Mouse (Mus musculus): ENCODE results near the gene Spata1. TPM values are rescaled to one million over a fixed set of nuclear protein-coding genes. Genes with fewer than 3 reads are reported as not detected.
"Not testable (repeated sequence)": the region's sequence is repeated elsewhere in the genome, so short reads cannot be mapped to it uniquely, and the experiment has no call there.

Gene Spata1
- polyA plus RNA-seq, 1 experiment from 2014 or later: 6.8 TPM

- ATAC-seq (ENCODE audit: low FRiP score, low TSS enrichment): no peak
- H3K4me3 ChIP-seq (ENCODE audit: low read length): no peak overlapping the region
- no peaks in the 10 kb centered on the region for H3K27me3 ChIP-seq (ENCODE audit: control insufficient read depth, insufficient read depth, low read length)
- H3K9me3 ChIP-seq (ENCODE audit: control insufficient read depth, low read length): no peaks in the 10 kb centered on the region
- peaks cover 51% of the 10 kb centered on the region for H3K36me3 ChIP-seq (ENCODE audit: control insufficient read depth, insufficient read depth, low read length)
- no peak overlapping the region for H3K27ac ChIP-seq (ENCODE audit: low read depth, low read length)
- no peaks in the 10 kb centered on the region for H3K4me1 ChIP-seq (ENCODE audit: control insufficient read depth, insufficient read depth, low read length)
- H3K9ac ChIP-seq (ENCODE audit: low read depth, low read length): no peak overlapping the region
- 93% methylated on average over 8 of the region's 8 CpGs for WGBS
- H3K4me2 ChIP-seq (replicated peaks; ENCODE audit: low read depth, low read length): no peak overlapping the region
Measured at GRCm38 (mm10) chr3:146434686-146435085, 64.9 kb downstream of the Spata1 start.

DNA sequence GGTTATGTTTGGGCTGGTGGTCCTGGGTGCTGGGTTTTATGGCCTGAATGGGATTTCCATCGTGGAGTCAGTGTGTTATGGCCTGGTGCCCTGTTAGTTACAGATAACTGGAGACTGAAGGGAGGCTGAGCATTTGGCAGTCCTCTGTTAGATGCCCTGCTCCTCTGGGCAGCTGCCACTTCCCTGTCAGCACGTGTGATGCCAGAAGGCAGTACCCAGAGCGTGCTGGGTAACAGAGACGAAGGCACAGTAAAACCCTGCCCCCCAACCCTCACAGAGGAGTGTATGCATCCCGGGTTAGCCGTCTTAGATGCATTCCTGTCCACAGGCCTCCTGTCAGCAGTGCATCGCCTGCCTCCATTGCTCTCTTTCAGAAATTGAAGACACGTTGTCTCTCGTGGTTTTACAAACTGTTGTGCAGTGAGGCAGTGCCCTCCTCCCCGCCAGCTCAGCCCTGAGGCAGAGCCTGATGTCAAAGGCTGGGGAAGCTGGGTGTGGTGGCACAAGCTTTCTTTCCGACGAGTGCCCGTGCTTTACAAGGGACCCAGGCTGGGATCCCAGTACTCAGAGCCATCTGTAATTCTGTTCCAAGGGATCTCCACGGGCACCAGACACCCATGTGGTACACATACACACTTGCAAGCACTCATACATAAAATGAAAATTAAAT lies 65.7 kb downstream of the Spata1 start:
- Histone ChIP-seq H3K9ac (ENCODE audit: low read depth, low read length) (no peak overlapping the region), H3K4me1 (ENCODE audit: control insufficient read depth, insufficient read depth, low read length) (no peaks in the 10 kb centered on the region), H3K27me3 (ENCODE audit: control insufficient read depth, insufficient read depth, low read length) (no peaks in the 10 kb centered on the region), H3K4me3 (ENCODE audit: low read length) (no peak overlapping the region), H3K27ac (ENCODE audit: low read depth, low read length) (no peak overlapping the region), H3K9me3 (ENCODE audit: control insufficient read depth, low read length) (no peaks in the 10 kb centered on the region), H3K4me2 (replicated peaks; ENCODE audit: low read depth, low read length) (no peak overlapping the region), H3K36me3 (ENCODE audit: control insufficient read depth, insufficient read depth, low read length) (peaks cover 52% of the 10 kb centered on the region)
- ATAC-seq (ENCODE audit: low FRiP score, low TSS enrichment): no peak
- 87% methylated on average over 14 of the region's 14 CpGs for WGBS

DNA sequence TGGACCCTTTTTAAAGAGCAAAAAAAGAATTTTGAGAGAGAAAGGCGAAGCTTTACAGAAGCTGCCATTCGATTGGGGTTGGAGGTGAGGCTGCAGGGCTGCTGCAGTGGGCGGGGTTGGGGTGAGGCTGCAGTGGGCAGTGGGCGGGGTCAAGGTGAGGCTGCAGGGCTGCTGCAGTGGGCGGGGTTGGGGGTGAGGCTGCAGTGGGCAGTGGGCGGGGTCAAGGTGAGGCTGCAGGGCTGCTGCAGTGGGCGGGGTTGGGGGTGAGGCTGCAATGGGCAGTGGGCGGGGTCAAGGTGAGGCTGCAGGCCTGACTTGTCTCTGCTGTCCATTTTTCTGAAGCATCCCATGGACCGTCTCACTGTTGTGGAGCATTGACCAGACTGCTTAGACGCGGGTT lies 66.5 kb downstream of the Spata1 start:
- not testable (repeated sequence) for H3K4me2 ChIP-seq (replicated peaks; ENCODE audit: low read depth, low read length); H3K27me3 ChIP-seq (ENCODE audit: control insufficient read depth, insufficient read depth, low read length); H3K27ac ChIP-seq (ENCODE audit: low read depth, low read length); H3K4me1 ChIP-seq (ENCODE audit: control insufficient read depth, insufficient read depth, low read length); H3K4me3 ChIP-seq (ENCODE audit: low read length); ATAC-seq (ENCODE audit: low FRiP score, low TSS enrichment); H3K9me3 ChIP-seq (ENCODE audit: control insufficient read depth, low read length); H3K9ac ChIP-seq (ENCODE audit: low read depth, low read length)
- WGBS: 87% methylated on average over 11 of the region's 11 CpGs
- peaks cover 51% of the 10 kb centered on the region for H3K36me3 ChIP-seq (ENCODE audit: control insufficient read depth, insufficient read depth, low read length)

- Histone ChIP-seq H3K4me2 (replicated peaks; ENCODE audit: low read depth, low read length) (no peak overlapping the region), H3K27me3 (ENCODE audit: control insufficient read depth, insufficient read depth, low read length) (no peaks in the 10 kb centered on the region), H3K36me3 (ENCODE audit: control insufficient read depth, insufficient read depth, low read length) (peaks cover 35% of the 10 kb centered on the region), H3K4me1 (ENCODE audit: control insufficient read depth, insufficient read depth, low read length) (no peaks in the 10 kb centered on the region), H3K9me3 (ENCODE audit: control insufficient read depth, low read length) (no peaks in the 10 kb centered on the region), H3K27ac (ENCODE audit: low read depth, low read length) (no peak overlapping the region), H3K9ac (ENCODE audit: low read depth, low read length) (no peak overlapping the region), H3K4me3 (ENCODE audit: low read length) (no peak overlapping the region)
- ATAC-seq (ENCODE audit: low FRiP score, low TSS enrichment): no peak
- 94% methylated on average over 8 of the region's 8 CpGs for WGBS
Measured at GRCm38 (mm10) chr3:146426489-146426888, 73.1 kb downstream of the Spata1 start.

- H3K27me3 ChIP-seq (ENCODE audit: control insufficient read depth, insufficient read depth, low read length): no peaks in the 10 kb centered on the region
- no peaks in the 10 kb centered on the region for H3K4me1 ChIP-seq (ENCODE audit: control insufficient read depth, insufficient read depth, low read length)
- H3K9ac ChIP-seq (ENCODE audit: low read depth, low read length): no peak overlapping the region
- H3K9me3 ChIP-seq (ENCODE audit: control insufficient read depth, low read length): no peaks in the 10 kb centered on the region
- H3K4me2 ChIP-seq (replicated peaks; ENCODE audit: low read depth, low read length): no peak overlapping the region
- 41% methylated on average over 7 of the region's 7 CpGs for WGBS
- no peak for ATAC-seq (ENCODE audit: low FRiP score, low TSS enrichment)
- H3K27ac ChIP-seq (ENCODE audit: low read depth, low read length): no peak overlapping the region
- H3K4me3 ChIP-seq (ENCODE audit: low read length): no peak overlapping the region
- peaks cover 30% of the 10 kb centered on the region for H3K36me3 ChIP-seq (ENCODE audit: control insufficient read depth, insufficient read depth, low read length)
Measured at GRCm38 (mm10) chr3:146425902-146426301, 73.7 kb downstream of the Spata1 start.

- H3K27me3 ChIP-seq (ENCODE audit: control insufficient read depth, insufficient read depth, low read length): no peaks in the 10 kb centered on the region
- ATAC-seq (ENCODE audit: low FRiP score, low TSS enrichment): no peak
- WGBS: 73% methylated on average over 7 of the region's 7 CpGs
Measured at GRCm38 (mm10) chr3:146424306-146424900, 75.2 kb downstream of the Spata1 start.

GRCm38 (mm10) chr3:146423710-146424109 lies 75.8 kb downstream of the Spata1 start:
- H3K4me1 ChIP-seq (ENCODE audit: control insufficient read depth, insufficient read depth, low read length): no peaks in the 10 kb centered on the region
- no peak for ATAC-seq (ENCODE audit: low FRiP score, low TSS enrichment)
- H3K9ac ChIP-seq (ENCODE audit: low read depth, low read length): no peak overlapping the region
- H3K9me3 ChIP-seq (ENCODE audit: control insufficient read depth, low read length): no peaks in the 10 kb centered on the region
- H3K27me3 ChIP-seq (ENCODE audit: control insufficient read depth, insufficient read depth, low read length): no peaks in the 10 kb centered on the region
- H3K4me2 ChIP-seq (replicated peaks; ENCODE audit: low read depth, low read length): no peak overlapping the region
- WGBS: 86% methylated on average over 7 of the region's 7 CpGs
- no peak overlapping the region for H3K27ac ChIP-seq (ENCODE audit: low read depth, low read length)
- H3K4me3 ChIP-seq (ENCODE audit: low read length): no peak overlapping the region
- H3K36me3 ChIP-seq (ENCODE audit: control insufficient read depth, insufficient read depth, low read length): peaks cover 31% of the 10 kb centered on the region; the same call in 1 of the 2 replicates

More at GRCm38 (mm10) chr3:146424306-146424900, 75.2 kb downstream of the Spata1 start:
- H3K9ac ChIP-seq (ENCODE audit: low read depth, low read length): no peak overlapping the region
- H3K27ac ChIP-seq (ENCODE audit: low read depth, low read length): no peak overlapping the region
- H3K36me3 ChIP-seq (ENCODE audit: control insufficient read depth, insufficient read depth, low read length): peaks cover 24% of the 10 kb centered on the region; the same call in 1 of the 2 replicates
- no peaks in the 10 kb centered on the region for H3K9me3 ChIP-seq (ENCODE audit: control insufficient read depth, low read length)
- H3K4me2 ChIP-seq (replicated peaks; ENCODE audit: low read depth, low read length): no peak overlapping the region
- no peak overlapping the region for H3K4me3 ChIP-seq (ENCODE audit: low read length)
- H3K4me1 ChIP-seq (ENCODE audit: control insufficient read depth, insufficient read depth, low read length): no peaks in the 10 kb centered on the region

GRCm38 (mm10) chr3:146421787-146422186 lies 77.8 kb downstream of the Spata1 start:
- H3K36me3 ChIP-seq (ENCODE audit: control insufficient read depth, insufficient read depth, low read length): peaks cover 26% of the 10 kb centered on the region; the same call in 1 of the 2 replicates
- H3K4me2 ChIP-seq (replicated peaks; ENCODE audit: low read depth, low read length): no peak overlapping the region
- no peak for ATAC-seq (ENCODE audit: low FRiP score, low TSS enrichment)
- H3K4me1 ChIP-seq (ENCODE audit: control insufficient read depth, insufficient read depth, low read length): no peaks in the 10 kb centered on the region
- no peak overlapping the region for H3K9ac ChIP-seq (ENCODE audit: low read depth, low read length)
- H3K27ac ChIP-seq (ENCODE audit: low read depth, low read length): no peak overlapping the region
- H3K9me3 ChIP-seq (ENCODE audit: control insufficient read depth, low read length): no peaks in the 10 kb centered on the region
- WGBS: 13% methylated on average over 8 of the region's 8 CpGs
- H3K4me3 ChIP-seq (ENCODE audit: low read length): no peak overlapping the region
- H3K27me3 ChIP-seq (ENCODE audit: control insufficient read depth, insufficient read depth, low read length): no peaks in the 10 kb centered on the region

- Histone ChIP-seq H3K4me3 (ENCODE audit: low read length) (no peak overlapping the region), H3K27ac (ENCODE audit: low read depth, low read length) (no peak overlapping the region), H3K36me3 (ENCODE audit: control insufficient read depth, insufficient read depth, low read length) (peaks cover 23% of the 10 kb centered on the region; the same call in 1 of the 2 replicates), H3K9me3 (ENCODE audit: control insufficient read depth, low read length) (no peaks in the 10 kb centered on the region), H3K9ac (ENCODE audit: low read depth, low read length) (no peak overlapping the region), H3K27me3 (ENCODE audit: control insufficient read depth, insufficient read depth, low read length) (no peaks in the 10 kb centered on the region), H3K4me2 (replicated peaks; ENCODE audit: low read depth, low read length) (no peak overlapping the region), H3K4me1 (ENCODE audit: control insufficient read depth, insufficient read depth, low read length) (no peaks in the 10 kb centered on the region)
- ATAC-seq (ENCODE audit: low FRiP score, low TSS enrichment): no peak
- WGBS: 93% methylated on average over 15 of the region's 15 CpGs
Measured at GRCm38 (mm10) chr3:146419992-146420537, 79.5 kb downstream of the Spata1 start.
